Mouse (Mus musculus) limb, embryonic 10.5 days (tissue): ENCODE results near the gene Sox1. TPM values are rescaled to one million over a fixed set of nuclear protein-coding genes. Genes with fewer than 3 reads are reported as not detected.

Experiments used
- DNase-seq: peaks from one replicate; pipeline ENCODE4 v3.0.0-alpha.2; 2017; ENCODE audit warnings: low spot score
- H3K27ac ChIP-seq: fragments of 300-500 bp; sonication (generic); 2 replicates; pipeline ENCODE4 v1.5.1; 2016; ENCODE audit warnings: mild to moderate bottlenecking
- H3K27me3 ChIP-seq: fragments of 300-500 bp; sonication (generic); 2 replicates; pipeline ENCODE4 v1.6.1; 2016; ENCODE audit warnings: low read depth, mild to moderate bottlenecking; ENCODE audit not compliant: poor library complexity, severe bottlenecking
- H3K36me3 ChIP-seq: fragments of 300-500 bp; sonication (generic); 2 replicates; pipeline ENCODE4 v1.6.1; 2016; ENCODE audit warnings: mild to moderate bottlenecking, moderate library complexity
- H3K4me1 ChIP-seq: fragments of 300-500 bp; sonication (generic); 2 replicates; pipeline ENCODE4 v1.6.1; 2016
- H3K4me3 ChIP-seq: fragments of 300-500 bp; sonication (generic); 2 replicates; pipeline ENCODE4 v1.5.1; 2016; ENCODE audit warnings: mild to moderate bottlenecking, moderate library complexity
- H3K9me3 ChIP-seq: fragments of 300-500 bp; sonication (generic); replicated peaks from 2 replicates; pipeline ENCODE4 v1.6.1; 2016; ENCODE audit warnings: mild to moderate bottlenecking
- WGBS: fragments of 180-500 bp; shearing (Covaris S2); methylation state at CpG from one replicate; pipeline ENCODE4 v1.1.7; 2016; 5-methylcytosine and 5-hydroxymethylcytosine counted together
- polyA plus RNA-seq: library from polyadenylated mRNA; unstranded; fragments of >200 nt; fragmentation: Nextera tagmentation; extraction: Ambion mirVana; gene quantifications from 2 replicates; pipeline ENCODE4 v1.2.1, GENCODE M21; 2016

Sox1 gene
- polyA plus RNA-seq, 1 experiment from 2014 or later, result not detected

- H3K27ac ChIP-seq, result no peak overlapping the region
- peak overlapping the region; percentile 39 for H3K4me3 ChIP-seq
- H3K9me3 ChIP-seq, result no peaks in the 10 kb centered on the region
- no peaks in the 10 kb centered on the region for H3K36me3 ChIP-seq
- WGBS, result under 1% methylated on average over 57 of the region's 57 CpGs
- H3K4me1 ChIP-seq, result peaks cover 43% of the 10 kb centered on the region
- peak; percentile 68 for DNase-seq
- H3K27me3 ChIP-seq, result peaks cover 100% of the 10 kb centered on the region
Observed at GRCm38 (mm10) chr8:12384996-12385685, 10.0 kb upstream of the Sox1 start.

GRCm38 (mm10) chr8:12385686-12386488 lies 9.2 kb upstream of the Sox1 start:
- WGBS, result under 1% methylated on average over 74 of the region's 74 CpGs
- peak; percentile 69 for DNase-seq
- peaks cover 43% of the 10 kb centered on the region for H3K4me1 ChIP-seq
- no peaks in the 10 kb centered on the region for H3K36me3 ChIP-seq
- no peak overlapping the region for H3K27ac ChIP-seq
- peaks cover 100% of the 10 kb centered on the region for H3K27me3 ChIP-seq
- H3K9me3 ChIP-seq, result no peaks in the 10 kb centered on the region
- H3K4me3 ChIP-seq, result peak overlapping the region; percentile 39

- WGBS, result under 1% methylated on average over 32 of the region's 32 CpGs
- no peak overlapping the region for H3K4me3 ChIP-seq
- H3K4me1 ChIP-seq, result peaks cover 43% of the 10 kb centered on the region
- no peak overlapping the region for H3K27ac ChIP-seq
- peaks cover 100% of the 10 kb centered on the region for H3K27me3 ChIP-seq
- peak; percentile 54 for DNase-seq
- H3K36me3 ChIP-seq, result no peaks in the 10 kb centered on the region
- H3K9me3 ChIP-seq, result no peaks in the 10 kb centered on the region
Observed at GRCm38 (mm10) chr8:12386530-12387222, 8.4 kb upstream of the Sox1 start.

- WGBS, result 1% methylated on average over 13 of the region's 13 CpGs
- DNase-seq, result no peak
Observed at GRCm38 (mm10) chr8:12387223-12387860, 7.8 kb upstream of the Sox1 start.

GRCm38 (mm10) chr8:12387901-12388300 lies 7.2 kb upstream of the Sox1 start:
- Histone ChIP-seq H3K4me3 (no peak overlapping the region), H3K4me1 (peaks cover 40% of the 10 kb centered on the region), H3K36me3 (no peaks in the 10 kb centered on the region), H3K27me3 (peaks cover 100% of the 10 kb centered on the region), H3K27ac (no peak overlapping the region), H3K9me3 (no peaks in the 10 kb centered on the region)
- DNase-seq, result no peak
- 3% methylated on average over 4 of the region's 4 CpGs for WGBS

More at GRCm38 (mm10) chr8:12387223-12387860, 7.8 kb upstream of the Sox1 start:
- Histone ChIP-seq H3K4me3 (no peak overlapping the region), H3K27me3 (peaks cover 100% of the 10 kb centered on the region), H3K36me3 (no peaks in the 10 kb centered on the region), H3K4me1 (peaks cover 43% of the 10 kb centered on the region), H3K9me3 (no peaks in the 10 kb centered on the region), H3K27ac (no peak overlapping the region)

GRCm38 (mm10) chr8:12388390-12389115 lies 6.5 kb upstream of the Sox1 start:
- no peak overlapping the region for H3K27ac ChIP-seq
- no peak overlapping the region for H3K4me3 ChIP-seq
- no peaks in the 10 kb centered on the region for H3K9me3 ChIP-seq
- 3% methylated on average over 10 of the region's 10 CpGs for WGBS
- H3K36me3 ChIP-seq, result no peaks in the 10 kb centered on the region
- H3K27me3 ChIP-seq, result peaks cover 100% of the 10 kb centered on the region
- DNase-seq, result peak; percentile 44
- peaks cover 35% of the 10 kb centered on the region for H3K4me1 ChIP-seq

GRCm38 (mm10) chr8:12389116-12389471 lies 6.0 kb upstream of the Sox1 start:
- H3K36me3 ChIP-seq, result no peaks in the 10 kb centered on the region
- H3K4me3 ChIP-seq, result no peak overlapping the region
- peak; percentile 51 for DNase-seq
- H3K27ac ChIP-seq, result no peak overlapping the region
- H3K9me3 ChIP-seq, result no peaks in the 10 kb centered on the region
- H3K27me3 ChIP-seq, result peaks cover 100% of the 10 kb centered on the region
- H3K4me1 ChIP-seq, result peaks cover 33% of the 10 kb centered on the region
- 2% methylated on average over 5 of the region's 5 CpGs for WGBS

GRCm38 (mm10) chr8:12389801-12390639 lies 5.1 kb upstream of the Sox1 start:
- Histone ChIP-seq H3K27ac (no peak overlapping the region), H3K36me3 (no peaks in the 10 kb centered on the region), H3K4me3 (no peak overlapping the region), H3K4me1 (peaks cover 30% of the 10 kb centered on the region), H3K27me3 (peaks cover 100% of the 10 kb centered on the region), H3K9me3 (no peaks in the 10 kb centered on the region)
- DNase-seq, result no peak
- 2% methylated on average over 29 of the region's 29 CpGs for WGBS

- Histone ChIP-seq H3K36me3 (no peaks in the 10 kb centered on the region), H3K27ac (no peak overlapping the region), H3K27me3 (peaks cover 100% of the 10 kb centered on the region), H3K4me3 (no peak overlapping the region), H3K9me3 (no peaks in the 10 kb centered on the region), H3K4me1 (peaks cover 30% of the 10 kb centered on the region)
- under 1% methylated on average over 38 of the region's 38 CpGs for WGBS
- DNase-seq, result no peak
Observed at GRCm38 (mm10) chr8:12390640-12391365, 4.3 kb upstream of the Sox1 start.

GRCm38 (mm10) chr8:12391366-12392250 lies 3.5 kb upstream of the Sox1 start:
- H3K27ac ChIP-seq, result no peak overlapping the region
- no peaks in the 10 kb centered on the region for H3K9me3 ChIP-seq
- no peaks in the 10 kb centered on the region for H3K36me3 ChIP-seq
- peak; percentile 80 for DNase-seq
- H3K4me1 ChIP-seq, result peaks cover 30% of the 10 kb centered on the region
- no peak overlapping the region for H3K4me3 ChIP-seq
- peaks cover 100% of the 10 kb centered on the region for H3K27me3 ChIP-seq
- 2% methylated on average over 37 of the region's 37 CpGs for WGBS
